Mouse (Mus musculus): Measurements from ENCODE around the gene Cttnbp2.

Cttnbp2 gene

DNA sequence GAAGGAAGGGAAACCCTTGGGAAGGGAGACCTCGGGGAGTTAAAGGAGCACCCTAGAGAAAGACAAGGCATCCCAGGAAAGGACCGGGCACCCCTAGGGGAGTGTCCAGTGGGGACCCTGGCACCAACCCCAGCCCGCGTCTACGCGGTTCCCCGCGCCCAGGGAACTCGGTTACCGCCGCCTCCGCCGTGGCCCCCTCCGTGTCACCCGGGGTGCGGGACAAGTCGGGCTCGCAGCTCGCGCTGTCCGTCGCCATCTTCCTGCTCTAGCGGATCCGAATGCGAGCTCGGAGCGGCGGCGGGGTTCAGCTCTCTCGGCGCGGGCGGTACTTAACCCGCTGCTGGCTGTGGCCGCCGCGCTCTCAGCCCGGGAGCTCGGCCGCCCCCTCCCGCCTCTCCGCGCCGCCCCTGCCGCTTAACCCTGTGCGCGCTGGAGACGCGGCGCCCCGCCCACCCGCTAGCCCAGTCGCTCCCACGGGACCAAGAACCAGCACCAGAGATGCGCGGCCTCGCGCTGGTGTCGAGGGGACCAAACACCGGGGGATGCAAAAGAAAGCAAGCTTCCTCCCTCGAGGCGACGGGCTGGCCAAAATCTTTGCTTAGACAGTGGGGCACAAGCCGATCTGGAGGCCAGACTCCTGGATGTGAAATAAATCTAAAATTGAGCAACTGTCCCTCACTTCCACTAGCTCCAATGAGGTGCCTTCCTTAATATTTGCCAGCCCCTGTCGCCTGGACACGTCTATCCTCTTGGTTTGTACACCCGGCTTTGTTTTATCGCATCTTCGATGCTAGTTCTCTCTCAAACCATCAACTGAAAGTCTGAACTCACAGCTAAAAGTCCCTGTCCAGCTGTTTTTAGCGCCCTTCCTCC is at the start of gene Cttnbp2:
Cttnbp2 (minus strand) TSS at position 364 of the 873 bp plus-strand sequence.
- no peak for DNase-seq (ENCODE audit: low read depth in 1 of 2, low spot score in 2 of 2)

GRCm38 (mm10) chr6:18559019-18559418 is 44.4 kb upstream of the Cttnbp2 start:
- DNase-seq (ENCODE audit: low read depth in 1 of 2, low spot score in 2 of 2), result no peak

GRCm38 (mm10) chr6:18547516-18548465 is 33.1 kb upstream of the Cttnbp2 start:
- no peak for DNase-seq (ENCODE audit: low read depth in 1 of 2, low spot score in 2 of 2)

- DNase-seq (ENCODE audit: low read depth in 1 of 2, low spot score in 2 of 2), result no peak
Measured at GRCm38 (mm10) chr6:18543878-18544277, 29.2 kb upstream of the Cttnbp2 start.

GRCm38 (mm10) chr6:18540396-18540795 is 25.8 kb upstream of the Cttnbp2 start:
- no peak for DNase-seq (ENCODE audit: low read depth in 1 of 2, low spot score in 2 of 2)

- DNase-seq (ENCODE audit: low read depth in 1 of 2, low spot score in 2 of 2), result no peak
Measured at GRCm38 (mm10) chr6:18530394-18530793, 15.8 kb upstream of the Cttnbp2 start.

GRCm38 (mm10) chr6:18517626-18518025 is 3.0 kb upstream of the Cttnbp2 start:
- DNase-seq (ENCODE audit: low read depth in 1 of 2, low spot score in 2 of 2), result no peak

GRCm38 (mm10) chr6:18513611-18514473 is 801 bp downstream of the Cttnbp2 start:
- no peak for DNase-seq (ENCODE audit: low read depth in 1 of 2, low spot score in 2 of 2)

- DNase-seq (ENCODE audit: low read depth in 1 of 2, low spot score in 2 of 2), result no peak
Measured at GRCm38 (mm10) chr6:18511886-18512285, 2.8 kb downstream of the Cttnbp2 start.

GRCm38 (mm10) chr6:18508036-18508435 is 6.6 kb downstream of the Cttnbp2 start:
- DNase-seq (ENCODE audit: low read depth in 1 of 2, low spot score in 2 of 2), result no peak

DNA sequence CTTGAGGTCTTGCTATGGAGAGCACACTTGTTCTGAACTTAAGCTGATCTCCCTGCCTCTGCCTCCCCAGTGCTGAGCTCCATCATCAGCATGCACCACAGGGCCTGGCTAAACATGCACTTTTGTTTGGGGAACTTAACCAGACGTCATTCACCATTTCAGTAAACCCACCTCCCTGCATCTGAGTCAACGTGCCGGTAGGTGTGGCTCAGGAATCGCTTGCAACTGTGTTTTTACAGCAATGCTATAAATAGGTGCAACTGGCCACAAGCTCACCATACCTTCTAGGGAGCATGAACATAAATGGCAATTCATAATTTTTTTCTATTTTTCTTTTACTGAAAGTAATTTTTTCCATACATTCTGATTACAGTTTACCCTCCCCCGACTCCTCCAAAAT is 14.8 kb downstream of the Cttnbp2 start:
- DNase-seq (ENCODE audit: low read depth in 1 of 2, low spot score in 2 of 2), result no peak

DNA sequence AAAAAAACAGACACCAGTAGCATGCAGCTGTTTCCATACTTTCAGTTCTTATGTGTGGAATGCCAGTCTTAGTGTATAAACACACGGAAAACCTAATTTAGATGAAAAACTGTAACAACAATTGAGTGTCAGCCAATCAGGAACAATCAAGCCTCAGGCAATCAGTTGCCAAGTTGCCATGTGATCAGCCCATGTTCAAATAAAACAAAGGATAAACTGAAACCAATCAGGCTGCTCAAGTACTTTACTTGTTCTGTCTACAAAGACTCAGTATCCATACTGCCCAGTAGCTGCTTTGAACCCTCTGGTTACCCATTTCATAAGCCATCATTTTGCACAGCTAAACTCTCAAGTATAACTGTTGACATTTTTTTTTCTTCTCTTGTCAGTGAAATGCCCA is 21.7 kb downstream of the Cttnbp2 start:
- DNase-seq (ENCODE audit: low read depth in 1 of 2, low spot score in 2 of 2), result no peak

DNA sequence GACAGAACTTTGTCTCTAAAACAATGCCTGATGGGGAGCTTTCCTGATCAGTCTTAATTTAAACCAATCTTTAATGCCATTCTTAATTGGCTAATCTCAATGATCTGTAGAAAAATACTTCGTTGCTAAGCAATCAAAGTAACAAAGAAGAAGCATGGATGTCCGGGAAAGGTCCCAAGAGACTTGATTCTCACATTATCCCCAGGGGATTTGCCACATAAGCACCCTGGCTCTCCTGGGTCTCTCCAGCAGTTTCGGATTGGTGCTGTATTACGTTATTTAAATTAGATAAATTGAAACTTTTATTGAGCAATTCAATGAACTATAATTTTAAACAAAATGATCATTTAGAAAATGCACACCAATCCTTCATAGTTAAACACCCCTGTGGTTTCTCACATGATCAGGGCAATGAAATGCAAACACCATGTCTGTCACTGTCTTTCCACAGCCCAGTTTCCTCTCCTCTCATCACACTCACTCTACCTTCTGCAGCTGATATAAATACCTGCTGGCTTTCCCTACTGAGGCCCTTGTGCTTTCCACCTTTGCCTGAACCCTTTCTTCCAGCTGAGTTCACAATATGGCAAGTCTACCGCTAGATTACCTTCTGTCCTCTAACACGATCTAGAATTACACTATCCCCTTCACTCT is 22.3 kb downstream of the Cttnbp2 start:
- DNase-seq (ENCODE audit: low read depth in 1 of 2, low spot score in 2 of 2), result no peak

DNA sequence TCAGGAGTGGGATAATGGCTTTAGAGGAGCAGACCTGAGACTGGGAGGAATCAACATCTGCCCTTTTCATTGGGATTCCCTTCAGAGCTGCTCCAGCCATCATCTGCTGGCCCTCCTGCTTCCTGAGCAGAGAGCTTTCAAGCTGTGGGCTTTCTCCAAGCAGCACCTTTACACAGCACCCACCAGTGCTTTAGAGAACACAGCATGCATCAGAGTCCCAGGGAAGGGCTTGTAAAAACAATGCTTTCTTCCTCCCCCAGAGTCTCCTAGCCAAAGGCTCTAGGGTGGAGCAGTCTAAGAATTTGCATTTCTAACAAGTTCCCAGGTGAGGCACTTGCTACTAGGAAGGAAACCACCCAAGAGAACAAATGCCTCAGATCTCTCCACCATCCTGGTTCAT is 29.6 kb downstream of the Cttnbp2 start:
- no peak for DNase-seq (ENCODE audit: low read depth in 1 of 2, low spot score in 2 of 2)

- DNase-seq (ENCODE audit: low read depth in 1 of 2, low spot score in 2 of 2), result no peak
Measured at GRCm38 (mm10) chr6:18484061-18484460, 30.6 kb downstream of the Cttnbp2 start.

- no peak for DNase-seq (ENCODE audit: low read depth in 1 of 2, low spot score in 2 of 2)
Measured at GRCm38 (mm10) chr6:18482546-18482945, 32.1 kb downstream of the Cttnbp2 start.

DNA sequence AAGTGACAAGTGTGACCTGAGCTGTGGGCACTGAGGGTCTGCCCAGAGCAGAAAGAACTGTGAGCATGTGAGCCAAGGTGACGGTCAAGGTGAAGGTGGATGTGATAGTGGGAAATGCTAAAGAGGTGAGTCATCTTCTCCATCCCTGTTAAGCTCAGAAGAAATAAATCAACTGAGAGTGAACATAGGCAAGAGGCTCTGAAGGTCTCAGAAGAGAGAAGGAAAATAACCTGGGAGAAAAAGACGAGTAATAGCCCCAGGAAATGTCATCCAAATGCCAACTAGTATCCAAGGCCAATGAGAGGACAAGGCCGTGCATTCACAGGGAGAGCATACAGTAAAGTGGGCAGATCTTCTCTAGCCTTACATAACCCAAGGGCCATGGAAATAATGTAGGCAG is 32.9 kb downstream of the Cttnbp2 start:
- DNase-seq (ENCODE audit: low read depth in 1 of 2, low spot score in 2 of 2), result no peak

DNA sequence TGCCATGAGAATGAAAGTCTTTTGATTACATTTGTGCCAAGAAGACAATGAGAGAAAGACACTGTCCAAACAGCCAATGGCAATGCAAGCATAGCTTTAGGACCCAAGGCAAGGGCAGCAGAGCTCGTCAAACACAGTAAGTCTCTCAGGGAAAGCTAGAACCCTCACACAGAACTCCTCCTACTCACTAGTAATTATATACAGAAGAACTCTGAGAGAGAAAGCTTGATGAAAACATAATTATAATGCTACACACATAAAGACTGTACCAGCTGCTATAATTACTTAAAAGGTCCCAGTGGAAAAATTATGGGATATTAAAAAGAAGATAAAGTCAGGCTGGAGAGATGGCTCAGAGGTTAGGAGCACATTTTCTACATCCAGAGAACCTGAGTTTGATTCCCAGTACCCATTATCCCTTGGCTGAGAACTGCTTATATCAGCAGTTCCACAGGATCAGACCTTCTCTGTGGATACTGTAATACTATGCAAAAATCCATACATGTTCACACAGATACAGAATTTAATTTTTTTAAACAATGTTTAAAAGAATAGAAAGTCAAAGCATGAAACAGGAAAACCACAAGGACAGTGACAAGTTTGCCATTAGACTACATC is 37.2 kb downstream of the Cttnbp2 start:
- no peak for DNase-seq (ENCODE audit: low read depth in 1 of 2, low spot score in 2 of 2)

GRCm38 (mm10) chr6:18474983-18475382 is 39.7 kb downstream of the Cttnbp2 start:
- DNase-seq (ENCODE audit: low read depth in 1 of 2, low spot score in 2 of 2), result no peak

DNA sequence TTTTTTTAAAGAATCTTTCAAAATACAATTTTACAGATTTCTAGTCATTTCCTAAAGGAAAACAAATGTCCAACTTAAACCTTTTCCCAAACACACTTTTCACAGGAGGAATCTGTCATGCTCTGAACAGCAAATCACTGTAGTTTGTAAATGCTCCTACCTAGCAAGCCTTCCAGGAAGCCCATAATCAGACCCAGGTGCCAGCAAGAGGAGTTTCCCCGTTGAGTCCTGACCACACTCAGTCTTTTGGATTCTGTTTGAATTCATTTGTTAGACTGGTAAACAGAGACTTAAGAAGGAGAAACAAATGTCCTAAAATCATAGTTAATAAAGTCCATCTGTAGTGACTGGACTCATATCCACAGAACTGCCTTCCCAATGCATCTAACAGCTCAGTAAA is 40.1 kb downstream of the Cttnbp2 start:
- no peak for DNase-seq (ENCODE audit: low read depth in 1 of 2, low spot score in 2 of 2)

All from monocyte, adult 2 months (primary cell).